Mouse (Mus musculus) T-helper 17 cell (primary cell): ENCODE measurements around the gene Eif2b3.

ENCODE experiments used
- in situ Hi-C, 2 experiments: fragments of 300-600 bp; cut with MboI, MseI; formaldehyde crosslinking; loops; 1 replicate in 1 of 2; 2 replicates in 1 of 2; pipeline ENCODE4 v1.15.1; 2025; ENCODE audit warnings: high pct_unique_total_duplicates in 2 of 2

Gene Eif2b3

DNA sequence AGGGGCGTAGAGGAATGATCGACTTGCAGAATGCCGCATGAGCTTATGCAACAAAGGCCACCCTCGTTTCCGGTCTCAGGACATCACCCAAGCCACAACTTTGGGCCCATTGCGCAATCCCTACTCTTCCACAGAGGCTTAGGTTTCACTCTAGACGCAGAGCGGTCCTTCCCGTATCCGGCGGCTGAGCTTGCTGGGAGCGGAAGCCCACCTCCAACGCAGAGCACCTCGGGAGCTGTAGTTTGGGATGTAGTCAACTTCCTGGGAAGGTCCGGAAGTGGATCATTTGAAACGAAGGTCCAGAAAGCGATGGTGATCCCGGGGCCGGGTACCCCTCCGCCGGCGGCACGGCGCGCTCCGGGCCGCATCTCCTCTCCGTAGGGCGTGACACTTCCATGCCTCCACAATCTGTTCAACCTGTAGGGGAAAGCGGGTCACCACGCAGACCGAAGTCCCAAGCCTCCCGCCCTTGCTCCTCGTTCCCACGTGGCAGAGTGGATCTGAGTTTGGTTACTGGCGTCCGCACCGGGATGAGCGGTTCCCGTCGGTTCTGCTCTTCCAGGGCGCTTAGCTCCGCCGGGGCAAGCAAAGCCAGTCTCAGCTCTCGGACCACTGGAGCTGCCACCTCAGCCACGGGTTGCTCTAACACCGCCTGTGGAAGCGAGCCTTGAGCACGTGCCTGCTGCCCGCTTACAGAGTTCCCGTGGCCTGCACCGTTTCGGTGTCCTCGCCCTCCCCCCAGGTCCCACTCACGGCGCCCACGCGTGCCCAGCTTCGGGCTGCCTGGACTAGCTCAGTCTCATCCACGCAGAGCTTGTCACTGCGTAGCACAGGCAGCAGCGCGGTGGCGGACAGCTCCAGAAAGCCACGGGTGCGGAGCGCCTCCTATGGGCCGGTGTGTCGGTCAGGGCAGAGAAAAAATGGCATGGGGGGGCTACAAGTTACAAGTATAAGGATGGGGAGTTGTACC is 101.5 kb downstream of the Eif2b3 start:
- in situ Hi-C loops = no loop called here

DNA sequence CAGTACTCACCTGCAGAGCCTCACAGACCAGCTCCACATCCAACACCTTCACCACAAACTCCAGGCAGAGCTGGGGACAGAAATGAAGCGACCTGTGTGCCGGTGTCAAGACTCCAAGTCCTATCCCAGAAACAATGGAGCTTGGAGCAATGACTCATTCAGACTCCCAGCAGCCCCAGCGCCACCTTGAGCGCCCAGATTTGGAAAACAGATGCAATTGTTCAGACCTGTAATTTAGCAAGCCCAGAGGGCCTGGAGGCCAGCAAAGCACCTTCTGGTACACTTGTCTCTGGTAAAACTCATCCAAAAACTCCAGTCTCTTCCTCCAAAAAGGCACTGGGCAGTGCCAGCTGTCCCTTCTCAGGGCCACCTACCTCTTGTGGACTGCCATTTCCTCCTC is 103.0 kb downstream of the Eif2b3 start:
- in situ Hi-C loops = no loop called here

DNA sequence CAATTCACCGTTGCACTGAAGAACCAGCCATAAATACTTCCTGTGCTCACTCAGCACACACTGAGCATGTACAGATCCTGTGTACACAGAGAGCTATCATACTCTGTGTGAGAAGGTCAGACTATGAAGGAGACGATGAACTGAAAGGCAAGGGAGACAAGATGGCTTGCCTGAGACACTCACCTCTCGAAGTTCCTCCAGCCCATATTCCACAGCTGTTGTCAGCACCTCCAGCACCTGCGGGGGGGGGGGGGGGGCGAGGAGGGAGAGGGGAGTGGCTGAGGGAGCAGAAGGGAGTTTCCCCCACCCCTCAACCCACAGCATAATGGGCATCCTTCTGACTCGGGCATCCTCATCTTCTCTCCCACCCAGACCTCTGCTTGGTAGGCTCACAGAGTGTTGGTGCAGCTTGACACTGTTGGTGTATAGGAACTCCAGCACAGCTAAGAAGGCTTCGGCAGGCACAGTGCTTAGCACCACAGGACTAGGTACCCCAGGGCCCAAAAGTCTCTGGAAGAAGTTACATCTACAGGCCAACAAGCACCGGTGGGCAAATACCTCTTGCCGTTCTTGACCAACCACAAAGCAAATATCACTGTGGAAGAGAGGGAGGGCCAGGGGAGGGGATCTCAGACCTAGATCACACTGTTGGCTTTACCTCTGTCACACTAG is 104.5 kb downstream of the Eif2b3 start:
- in situ Hi-C loops = no loop called here

DNA sequence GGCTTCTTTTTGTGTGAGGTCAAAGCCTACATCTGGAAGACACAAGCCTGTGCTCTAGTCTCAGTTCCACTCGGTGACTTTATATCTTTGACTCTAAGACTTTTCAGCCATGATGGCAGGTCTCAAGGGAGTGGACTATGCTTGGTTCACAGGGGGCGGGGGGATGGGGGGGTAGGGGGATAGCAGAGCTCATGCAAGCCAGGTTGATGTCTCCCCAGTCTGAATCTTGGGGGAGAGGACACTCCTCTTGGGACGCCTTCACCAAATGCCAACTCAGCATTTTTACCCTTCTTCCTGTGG is 105.0 kb downstream of the Eif2b3 start:
- in situ Hi-C loops = no loop called here

DNA sequence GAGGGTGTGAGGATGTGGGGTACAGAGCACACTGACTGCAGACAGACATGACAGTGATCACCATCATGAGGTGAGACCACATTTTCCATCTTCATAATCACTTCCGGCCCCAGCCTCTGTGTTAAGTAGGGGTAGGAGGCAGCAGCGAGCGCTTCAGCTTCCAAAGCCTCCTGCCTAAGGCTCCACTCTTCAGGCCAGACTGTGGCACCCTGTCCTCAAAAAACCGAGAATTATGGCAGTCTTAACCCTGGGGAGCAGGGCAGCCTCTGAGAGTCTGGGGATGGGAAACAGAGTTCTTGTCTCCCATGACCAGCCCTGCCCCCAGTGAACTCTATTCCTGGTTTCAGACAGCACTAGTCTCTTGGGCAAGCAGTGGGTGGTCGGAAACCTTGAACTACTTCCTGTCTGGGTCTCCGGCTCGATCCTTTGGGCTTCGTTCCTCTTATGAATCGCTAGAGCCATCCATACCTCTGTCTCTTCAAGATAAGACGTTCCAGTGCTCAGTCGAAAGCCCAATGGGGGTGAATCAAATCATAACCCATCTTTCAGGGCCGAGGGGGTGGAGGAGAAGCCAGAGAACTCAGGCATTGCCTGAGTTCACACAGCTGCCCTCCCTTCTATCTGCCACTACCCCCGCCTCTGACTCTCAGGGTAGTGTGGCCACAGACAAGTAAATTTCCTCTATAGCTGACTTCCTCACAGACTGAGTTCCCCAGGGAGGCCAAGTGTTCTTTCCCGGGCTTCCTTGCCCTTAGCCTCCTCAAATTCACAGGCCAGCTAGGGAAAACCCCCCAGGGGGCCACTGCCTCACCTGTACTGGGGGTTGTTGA is 105.5 kb downstream of the Eif2b3 start:
- in situ Hi-C loops = no loop called here

DNA sequence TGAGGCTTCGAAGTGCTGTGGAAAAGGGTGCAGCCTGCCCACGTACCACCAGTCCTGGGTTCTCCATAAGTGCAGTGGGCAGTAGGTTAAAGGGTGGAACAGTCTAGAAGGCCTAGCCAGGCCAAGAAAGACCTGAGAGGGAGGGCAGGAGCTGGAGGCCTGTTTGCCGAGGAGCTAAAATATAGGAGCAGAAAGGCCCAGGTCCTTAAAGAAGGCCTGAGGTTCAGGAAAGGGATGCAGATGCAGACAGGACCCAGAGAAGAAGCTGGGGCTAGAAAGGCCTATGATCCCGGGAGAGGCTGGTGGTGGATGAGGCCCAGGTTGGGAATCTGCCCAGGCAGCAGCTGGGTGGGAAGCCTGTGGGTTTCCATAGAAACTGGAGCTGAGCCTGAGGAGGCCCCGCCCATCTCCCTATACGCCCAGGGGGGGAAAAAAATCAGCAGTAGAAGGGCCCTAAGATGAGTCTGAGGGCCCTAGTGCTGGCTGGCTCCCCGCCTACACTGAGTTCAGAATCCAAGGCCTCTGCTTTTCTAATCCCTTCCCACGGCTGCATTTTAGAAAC is 106.2 kb downstream of the Eif2b3 start, which contains the start of gene Btbd19:
Gene Btbd19, minus strand, starts transcription at position 378 of the 562 bp plus-strand sequence.
- in situ Hi-C loops = no loop called here

DNA sequence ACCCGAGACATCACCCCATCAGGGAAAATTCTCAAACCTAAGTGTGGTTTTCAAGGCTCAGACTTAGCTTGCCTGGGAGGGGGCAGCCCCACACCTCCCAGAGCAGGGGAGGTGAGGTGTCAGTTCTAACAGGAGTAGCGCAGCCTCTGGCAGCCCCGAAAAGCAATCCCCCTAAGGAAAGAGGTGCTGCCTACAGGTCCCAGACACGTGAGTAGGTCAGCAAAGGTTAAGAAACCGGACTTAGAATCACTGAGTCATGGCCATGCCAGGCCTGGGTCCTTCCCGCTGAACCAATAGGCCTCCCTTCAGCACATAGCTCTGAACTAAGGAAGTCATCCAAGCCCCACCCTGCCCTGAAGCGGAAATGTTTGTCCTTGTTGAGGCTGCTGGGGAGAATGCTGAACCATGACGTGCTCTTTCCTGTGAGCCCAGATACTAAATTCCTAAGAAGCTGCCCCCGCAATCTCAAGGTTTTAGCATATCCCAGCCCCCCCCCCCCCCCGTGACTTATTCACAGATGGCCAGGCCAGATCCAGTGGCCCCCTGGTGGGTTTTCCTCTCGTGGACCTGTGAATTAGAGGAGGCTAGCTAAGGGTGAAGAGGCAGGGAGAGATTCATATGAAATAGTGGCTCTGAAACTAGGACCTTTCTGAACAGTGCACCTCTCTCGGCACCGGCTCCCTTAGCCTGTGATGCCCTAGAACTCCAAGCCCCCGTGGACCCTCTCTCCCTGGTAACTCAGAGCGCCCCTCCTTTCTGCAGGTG is 106.9 kb downstream of the Eif2b3 start:
- in situ Hi-C loops = no loop called here

DNA sequence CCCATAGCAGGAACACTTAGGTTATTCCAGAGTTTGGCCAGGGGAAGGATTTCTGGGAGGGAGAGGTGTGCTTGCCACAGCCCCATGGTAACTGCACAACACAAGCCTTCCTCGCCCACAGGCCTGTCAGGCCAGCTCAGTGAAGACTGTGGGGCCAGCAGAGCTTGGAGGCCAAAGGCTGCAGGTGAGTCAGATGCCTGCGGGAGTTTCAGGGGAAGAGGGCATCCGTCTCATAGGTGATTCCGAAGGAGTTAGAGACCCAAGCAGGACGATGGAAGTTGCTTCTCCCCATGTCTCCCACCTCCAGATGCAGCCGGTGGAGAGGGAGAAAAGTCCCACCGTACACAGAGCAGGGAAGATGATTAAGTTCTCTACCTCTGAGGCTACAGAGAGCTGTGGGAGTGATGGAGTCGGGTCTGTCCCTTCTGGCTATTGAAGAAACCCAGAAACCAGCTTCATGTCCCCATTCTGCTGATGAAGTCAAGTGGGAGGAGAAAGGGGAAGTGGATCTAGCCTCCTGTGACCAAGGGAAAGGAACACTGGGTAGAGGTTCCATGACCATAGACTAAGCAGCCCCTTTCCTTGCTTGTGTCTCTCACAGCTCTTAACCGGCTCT is 107.6 kb downstream of the Eif2b3 start, which contains the start of gene Tctex1d4:
Gene Tctex1d4, plus strand, starts transcription at position 120 of the 616 bp plus-strand sequence.
- in situ Hi-C loops = no loop called here

DNA sequence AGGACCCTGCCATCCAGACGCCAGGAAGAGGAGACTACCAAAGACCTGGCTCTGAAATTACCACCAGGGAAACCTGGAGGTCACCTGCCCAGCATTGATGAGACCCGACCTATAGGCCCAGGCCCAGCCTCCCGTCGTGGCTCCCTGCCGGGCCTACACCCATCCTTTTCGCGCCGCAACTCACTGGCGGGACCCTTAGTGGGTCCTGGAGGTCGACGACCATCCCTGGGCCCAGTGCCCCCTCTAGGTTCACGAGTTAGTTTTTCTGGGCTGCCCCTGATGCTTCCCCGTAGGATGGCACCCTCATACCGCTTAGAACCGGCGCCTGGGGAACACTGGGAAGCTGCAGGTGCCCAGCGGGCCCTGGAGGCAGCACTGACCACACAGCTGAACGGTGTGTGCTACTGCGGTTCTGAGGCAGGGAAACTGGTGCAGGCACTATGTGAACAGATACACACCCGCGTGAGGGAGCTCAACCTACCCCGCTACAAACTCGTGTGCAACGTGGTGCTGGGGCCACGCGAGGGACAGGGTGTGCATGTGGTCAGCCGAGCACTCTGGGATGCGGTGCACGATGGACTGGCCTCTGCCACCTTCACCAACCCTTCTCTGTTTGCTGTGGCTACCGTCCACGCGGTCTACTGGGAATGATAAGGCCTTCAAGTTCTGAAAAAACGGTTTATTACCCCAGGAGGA is 108.9 kb downstream of the Eif2b3 start:
- in situ Hi-C loops = no loop called here

DNA sequence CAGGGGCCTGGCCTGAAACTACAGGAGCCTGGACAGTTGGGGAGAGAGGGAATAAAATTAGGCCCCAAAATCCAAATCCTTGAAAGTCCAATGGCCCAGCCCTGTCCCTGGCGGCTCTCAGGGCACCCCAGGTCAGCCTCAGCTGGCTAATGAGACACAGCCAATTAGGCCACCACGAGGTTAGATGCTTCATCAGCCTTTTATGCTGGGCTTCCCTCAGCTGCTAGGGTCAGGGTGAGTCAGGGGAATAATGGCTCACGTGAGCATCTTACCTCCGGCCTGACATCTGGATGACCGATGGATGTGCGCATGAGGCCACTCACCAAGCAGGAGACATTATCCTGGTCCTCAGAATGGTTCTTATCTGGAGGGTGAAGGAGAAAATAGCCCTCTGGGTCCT is 111.6 kb downstream of the Eif2b3 start:
- in situ Hi-C loops = loop anchor here in 1 of 2 experiments (5.0 kb wide), 1 partner anchor 133 kb away; the partner anchor contains the start of gene Hectd3

DNA sequence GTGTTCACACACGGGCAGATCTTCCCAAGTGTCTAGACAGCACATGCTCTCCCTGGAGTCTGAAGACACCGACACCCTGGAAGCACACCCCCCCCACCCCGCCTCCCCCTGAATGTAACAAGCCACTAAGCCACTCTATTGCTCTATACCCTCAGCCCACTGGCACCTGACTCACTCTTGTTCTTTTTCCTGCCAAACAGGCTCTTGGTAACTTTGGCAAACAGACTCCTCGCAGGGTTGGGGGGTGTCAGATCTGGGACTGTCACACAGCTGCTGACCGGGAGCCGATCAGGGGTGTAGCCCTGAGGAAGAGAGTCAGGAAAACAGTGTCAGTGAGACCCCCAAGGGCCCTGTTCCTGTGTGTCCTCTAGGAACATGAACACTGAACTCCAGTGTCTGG is 112.0 kb downstream of the Eif2b3 start:
- in situ Hi-C loops = loop anchor here in 1 of 2 experiments (5.0 kb wide), 1 partner anchor 134 kb away; the partner anchor contains the start of gene Hectd3

DNA sequence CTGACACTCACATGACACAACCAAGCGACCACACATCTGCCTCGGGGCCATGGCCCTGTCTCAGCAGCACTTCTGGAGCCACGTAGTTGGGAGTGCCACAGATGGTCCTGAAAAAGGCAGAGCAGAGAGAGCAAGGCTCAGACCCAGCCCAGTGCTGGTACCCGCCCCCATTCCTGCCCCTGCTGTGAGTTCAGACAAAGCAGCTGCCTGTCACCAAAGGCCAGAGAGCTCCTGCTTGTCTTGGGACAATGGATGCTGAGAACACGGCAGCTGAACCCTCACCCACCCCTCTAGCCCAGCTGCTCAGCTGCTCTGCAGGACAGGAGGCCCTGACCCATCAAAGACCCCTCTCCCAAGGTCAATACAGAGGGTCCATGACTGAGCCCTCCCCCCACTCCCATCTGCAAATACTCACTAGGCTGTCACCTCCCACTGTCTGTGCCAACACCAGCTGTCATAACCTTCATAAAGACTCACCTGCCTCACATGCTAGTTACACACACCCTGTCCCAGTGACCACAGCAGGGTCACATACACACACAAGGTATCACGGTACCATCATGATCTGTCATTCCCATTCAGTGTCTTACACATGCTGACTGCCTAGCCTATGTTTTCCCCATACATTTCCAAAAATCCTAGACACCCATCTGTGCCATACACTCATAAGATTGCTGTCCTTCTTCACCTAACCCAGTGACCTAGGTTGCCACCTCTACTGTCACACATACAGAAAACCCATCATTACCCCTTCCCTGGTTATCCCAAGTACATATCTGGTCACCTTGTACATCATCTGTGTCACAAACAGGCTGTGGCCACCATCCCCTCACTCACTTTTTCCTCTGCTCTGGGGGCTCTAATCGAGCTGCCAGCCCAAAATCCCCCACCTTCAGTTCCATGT is 112.9 kb downstream of the Eif2b3 start:
- in situ Hi-C loops = loop anchor here in 1 of 2 experiments (5.0 kb wide), 1 partner anchor 135 kb away; the partner anchor contains the start of gene Hectd3

DNA sequence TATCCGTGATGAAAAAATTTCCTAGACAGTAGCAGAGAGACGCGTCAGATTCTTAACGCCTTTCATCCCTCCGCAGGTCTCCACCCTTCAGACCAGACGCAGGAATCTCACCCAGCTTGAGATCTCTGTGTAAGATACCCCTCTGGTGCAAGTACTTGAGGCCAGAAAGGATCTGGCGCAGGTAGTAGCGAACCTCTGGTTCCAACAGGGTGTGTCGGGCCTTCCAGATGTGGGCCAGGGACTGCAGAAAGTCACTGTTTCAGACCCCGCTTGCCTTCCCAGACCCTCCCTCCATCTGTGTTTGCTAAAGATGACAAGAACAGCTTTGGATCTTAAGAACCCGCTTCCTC is 113.6 kb downstream of the Eif2b3 start:
- in situ Hi-C loops = loop anchor here in 1 of 2 experiments (5.0 kb wide), 1 partner anchor 135 kb away; the partner anchor contains the start of gene Hectd3

DNA sequence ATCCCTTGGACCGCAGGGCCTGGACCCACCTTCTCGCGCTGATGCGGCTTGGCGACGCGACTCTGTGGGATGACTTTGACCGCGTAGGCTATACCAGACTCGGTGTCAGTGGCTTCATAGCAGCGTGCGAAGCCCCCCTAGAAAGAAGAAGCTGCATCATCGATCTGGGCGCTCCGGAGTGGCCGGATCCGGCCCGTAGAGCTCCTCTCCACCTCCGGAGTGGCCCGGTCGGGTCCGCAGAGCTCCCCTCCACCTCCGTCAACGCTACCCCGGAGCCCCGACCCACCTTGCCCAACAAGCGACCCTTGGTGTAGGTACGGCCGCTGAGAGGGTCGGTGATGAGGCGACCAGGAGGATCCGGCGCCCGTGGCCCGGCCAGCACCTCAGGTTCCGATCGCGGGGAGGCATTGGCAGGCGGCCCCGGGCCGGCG is 114.2 kb downstream of the Eif2b3 start:
- in situ Hi-C loops = loop anchor here in 1 of 2 experiments (5.0 kb wide), 1 partner anchor 136 kb away; the partner anchor contains the start of gene Hectd3

DNA sequence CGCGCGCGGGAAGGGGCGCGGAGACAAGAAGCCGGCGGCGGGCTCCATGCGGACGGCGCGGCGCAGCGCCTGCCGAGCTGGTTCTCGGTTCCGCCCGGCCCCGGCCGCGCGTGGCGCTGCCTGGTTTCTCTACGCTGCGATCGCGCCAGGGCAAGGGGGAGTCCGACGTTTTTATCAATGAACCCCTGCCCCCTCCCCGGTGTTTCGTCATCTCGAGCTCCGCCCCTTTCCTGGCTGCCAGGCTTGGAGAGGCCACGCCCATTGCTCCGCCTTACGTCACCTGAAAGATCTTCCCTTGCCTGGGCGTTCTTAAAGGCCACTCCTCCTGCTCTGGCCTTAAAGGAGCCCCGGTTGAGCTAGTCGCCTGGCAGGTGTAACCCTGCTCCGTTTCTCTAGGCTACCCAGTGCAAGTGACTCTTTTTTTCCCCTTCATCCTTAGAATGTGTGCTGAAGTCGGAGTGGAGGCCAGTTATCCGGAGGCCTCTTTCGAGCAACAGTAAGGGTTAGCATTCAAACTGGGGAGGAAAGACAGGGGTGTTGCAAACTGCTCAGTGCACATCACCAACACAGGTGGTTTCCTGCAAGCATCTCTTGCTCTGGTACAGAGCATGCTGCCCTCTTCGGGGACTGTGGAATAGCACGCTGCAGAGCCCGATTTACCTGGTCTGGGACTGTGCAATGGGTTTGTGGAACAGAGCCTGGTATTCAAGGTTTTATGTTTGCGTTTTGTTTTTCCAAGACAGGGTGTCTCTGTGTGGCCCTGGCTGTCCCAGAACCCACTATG is 114.8 kb downstream of the Eif2b3 start, which contains the start of gene Plk3:
Gene Plk3, minus strand, starts transcription at position 147 of the 784 bp plus-strand sequence.
- in situ Hi-C loops = loop anchor here in 1 of 2 experiments (5.0 kb wide), 1 partner anchor 137 kb away; the partner anchor contains the start of gene Hectd3

DNA sequence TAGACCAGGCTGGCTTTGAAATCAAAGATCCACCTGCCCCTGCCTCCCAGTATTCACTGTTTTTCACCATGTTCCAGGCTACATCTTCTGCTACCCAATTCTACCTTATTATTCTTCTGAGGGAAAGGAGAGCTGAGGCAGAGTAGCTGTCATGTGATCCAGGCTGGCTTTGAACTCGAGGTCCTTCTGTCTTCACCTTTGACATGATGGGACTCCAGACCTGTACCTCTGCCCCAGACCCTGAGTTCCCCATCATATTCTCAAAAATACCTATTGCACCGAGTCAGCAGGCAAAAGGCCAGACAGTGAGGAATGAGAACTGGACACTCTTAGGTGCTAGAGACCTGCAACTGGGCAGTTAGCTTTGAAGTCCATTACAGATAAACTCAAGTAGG is 115.4 kb downstream of the Eif2b3 start:
- in situ Hi-C loops = loop anchor here in 1 of 2 experiments (5.0 kb wide), 1 partner anchor 137 kb away; the partner anchor contains the start of gene Hectd3

DNA sequence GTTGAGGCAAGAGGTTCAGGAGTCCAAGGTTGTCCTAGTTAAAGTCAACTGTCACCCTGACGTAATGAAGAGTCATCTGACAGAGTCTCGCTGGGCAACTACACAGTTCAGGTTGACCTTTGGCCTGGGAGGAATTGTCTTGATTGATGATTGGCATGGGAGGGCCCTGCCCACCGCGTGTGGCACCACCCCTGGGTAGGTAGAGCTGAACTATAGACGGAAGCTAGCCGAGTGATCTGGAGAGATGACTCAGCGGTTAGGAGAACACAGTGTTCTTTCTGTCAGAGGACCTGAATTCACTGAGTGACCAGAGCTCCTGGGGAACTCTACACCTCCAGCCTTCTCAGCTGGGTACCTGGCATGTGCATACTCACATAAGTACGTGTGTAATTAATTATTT is 116.8 kb downstream of the Eif2b3 start:
- in situ Hi-C loops = no loop called here
